Mouse (Mus musculus) MEL (cell line): ENCODE data around the gene Eno2. TPM values are rescaled to one million over a fixed set of nuclear protein-coding genes. Genes with fewer than 3 reads are reported as not detected.

Experiments used
- DNase-seq: peaks from one replicate; pipeline ENCODE4 v3.0.0; 2011; ENCODE audit warnings: low read depth, low spot score
- H3K27ac ChIP-seq: 2 replicates; pipeline ENCODE4 v1.5.1; 2012; ENCODE audit warnings: low read depth, mild to moderate bottlenecking, control low read depth, low read length, moderate library complexity; ENCODE audit not compliant: control insufficient read depth
- H3K27me3 ChIP-seq, 2 experiments: fragments of 150-350 bp in 1 of 2; sonication (generic) in 1 of 2; 2 replicates each; pipeline ENCODE4 v1.6.1; 2012; ENCODE audit warnings: low read length in 2 of 2, mild to moderate bottlenecking in 2 of 2, improper control_type of control experiment in 1 of 2, moderate library complexity in 1 of 2; ENCODE audit not compliant: insufficient read depth in 2 of 2, control insufficient read depth in 1 of 2
- H3K36me3 ChIP-seq, 2 experiments: 2 replicates each; pipeline ENCODE4 v1.6.1; 2012 to 2014; ENCODE audit warnings: low read length in 2 of 2, improper control_type of control experiment in 1 of 2, inconsistent platforms in 1 of 2, mild to moderate bottlenecking in 1 of 2; ENCODE audit not compliant: insufficient read depth in 2 of 2, control insufficient read depth in 1 of 2
- H3K4me1 ChIP-seq, 2 experiments: fragments of 150-350 bp in 1 of 2; sonication (generic) in 1 of 2; 2 replicates each; pipeline ENCODE4 v1.6.1; 2012; ENCODE audit warnings: low read length in 2 of 2, improper control_type of control experiment in 1 of 2, mild to moderate bottlenecking in 1 of 2; ENCODE audit not compliant: insufficient read depth in 2 of 2, control insufficient read depth in 1 of 2
- H3K4me3 ChIP-seq, 2 experiments: fragments of 150-350 bp in 1 of 2; sonication (generic) in 1 of 2; 2 replicates each; pipeline ENCODE4 v1.5.1; 2012; ENCODE audit warnings: low read depth in 2 of 2, low read length in 2 of 2, mild to moderate bottlenecking in 2 of 2, moderate library complexity in 2 of 2, control low read depth in 1 of 2, improper control_type of control experiment in 1 of 2; ENCODE audit not compliant: control insufficient read depth in 1 of 2, insufficient read depth in 1 of 2
- H3K79me2 ChIP-seq: 2 replicates; pipeline ENCODE4 v1.6.1; 2012; ENCODE audit warnings: mild to moderate bottlenecking, low read length, moderate library complexity; ENCODE audit not compliant: control insufficient read depth, poor library complexity, insufficient read depth
- H3K9ac ChIP-seq: 2 replicates; pipeline ENCODE4 v1.6.1; 2012; ENCODE audit warnings: low read depth, mild to moderate bottlenecking, control low read depth, low read length, moderate library complexity; ENCODE audit not compliant: control insufficient read depth, poor library complexity, severe bottlenecking
- H3K9me3 ChIP-seq: fragments of 150-350 bp; sonication (generic); replicated peaks from 2 replicates; pipeline ENCODE4 v1.6.1; 2012; ENCODE audit warnings: mild to moderate bottlenecking, low read length, improper control_type of control experiment, moderate library complexity; ENCODE audit not compliant: insufficient read depth
- CHD2 ChIP-seq: IDR thresholded peaks from 2 replicates; pipeline ENCODE4 v1.6.1; 2011; ENCODE audit warnings: low read length, improper control_type of control experiment
- CTCF ChIP-seq, 3 experiments: IDR thresholded peaks in 2 of 3; conservative IDR thresholded peaks in 1 of 3; 2 replicates each; pipeline ENCODE4 v1.5.1; 2011 to 2012; ENCODE audit warnings: low read length in 3 of 3, low read depth in 2 of 3, mild to moderate bottlenecking in 2 of 3, improper control_type of control experiment in 1 of 3, inconsistent platforms in 1 of 3, mixed read lengths in 1 of 3, moderate library complexity in 1 of 3; ENCODE audit not compliant: control insufficient read depth in 1 of 3, insufficient read depth in 1 of 3, poor library complexity in 1 of 3, severe bottlenecking in 1 of 3
- ELF1 ChIP-seq: IDR thresholded peaks from 2 replicates; pipeline ENCODE4 v1.6.1; 2014; ENCODE audit warnings: low read depth, mild to moderate bottlenecking, inconsistent platforms, low read length, improper control_type of control experiment, moderate library complexity
- ETS1 ChIP-seq: IDR thresholded peaks from 2 replicates; pipeline ENCODE4 v1.6.1; 2012; ENCODE audit warnings: low read depth, mild to moderate bottlenecking, inconsistent platforms, low read length, improper control_type of control experiment, moderate library complexity
- HCFC1 ChIP-seq: IDR thresholded peaks from 2 replicates; pipeline ENCODE4 v1.6.1; 2012; ENCODE audit warnings: low read depth, mild to moderate bottlenecking, inconsistent platforms, low read length, improper control_type of control experiment, moderate library complexity
- KAT2A ChIP-seq: conservative IDR thresholded peaks from 2 replicates; pipeline ENCODE4 v1.6.1; 2012; ENCODE audit warnings: low read depth, low read length, improper control_type of control experiment, inconsistent platforms
- MAX ChIP-seq: IDR thresholded peaks from 2 replicates; pipeline ENCODE4 v1.6.1; 2011; ENCODE audit warnings: low read length, improper control_type of control experiment
- MEF2A ChIP-seq: IDR thresholded peaks from 2 replicates; pipeline ENCODE4 v1.6.1; 2014; ENCODE audit warnings: low read depth, mild to moderate bottlenecking, inconsistent platforms, low read length, improper control_type of control experiment; ENCODE audit not compliant: poor library complexity, insufficient replicate concordance, severe bottlenecking; ENCODE audit errors: extremely low read depth
- MXI1 ChIP-seq: IDR thresholded peaks from 2 replicates; pipeline ENCODE4 v1.6.1; 2011; ENCODE audit warnings: mild to moderate bottlenecking, low read depth, low read length, improper control_type of control experiment
- MYB ChIP-seq: IDR thresholded peaks from 2 replicates; pipeline ENCODE4 v1.6.1; 2011; ENCODE audit warnings: mild to moderate bottlenecking, low read depth, low read length, improper control_type of control experiment
- MYC ChIP-seq: IDR thresholded peaks from 2 replicates; pipeline ENCODE4 v1.6.1; 2011; ENCODE audit warnings: low read depth, mild to moderate bottlenecking, low read length, improper control_type of control experiment, moderate library complexity
- RAD21 ChIP-seq: IDR thresholded peaks from 2 replicates; pipeline ENCODE4 v1.6.1; 2011; ENCODE audit warnings: mild to moderate bottlenecking, low read depth, low read length, improper control_type of control experiment
- RCOR1 ChIP-seq: IDR thresholded peaks from 2 replicates; pipeline ENCODE4 v1.6.1; 2012; ENCODE audit warnings: low read depth, mild to moderate bottlenecking, inconsistent platforms, low read length, improper control_type of control experiment
- TAL1 ChIP-seq: IDR thresholded peaks from 2 replicates; pipeline ENCODE4 v1.6.1; 2012; ENCODE audit warnings: mild to moderate bottlenecking, inconsistent platforms, low read length, moderate library complexity, mixed read lengths
- TBP ChIP-seq: IDR thresholded peaks from 2 replicates; pipeline ENCODE4 v1.8.0; 2011; ENCODE audit warnings: low read depth, low read length, improper control_type of control experiment
- ZNF384 ChIP-seq: IDR thresholded peaks from 2 replicates; pipeline ENCODE4 v1.6.1; 2012; ENCODE audit warnings: low read depth, mild to moderate bottlenecking, inconsistent platforms, low read length, improper control_type of control experiment
- polyA plus RNA-seq, 2 experiments: library from polyadenylated mRNA; stranded (reverse) in 1 of 2; unstranded in 1 of 2; fragments of >175 nt in 1 of 2; fragments of >200 nt in 1 of 2; gene quantifications; 2 replicates each; pipeline versions ENCODE4 v1.2.1 to v1.2.4; 2012; ENCODE audit warnings: low replicate concordance in 2 of 2, low read depth in 1 of 2; ENCODE audit not compliant: insufficient read length in 2 of 2, insufficient read depth in 1 of 2, missing spikeins in 1 of 2
- total RNA-seq: library from RNA; depleted of rRNA; stranded (reverse); fragments of 300-350 nt; gene quantifications from 2 replicates; pipeline ENCODE4 v1.2.3, GENCODE M21; 2012

Gene Eno2
- total and polyA plus RNA-seq, 3 experiments, result 3.2 to 12.5 TPM; not detected in 1

DNA sequence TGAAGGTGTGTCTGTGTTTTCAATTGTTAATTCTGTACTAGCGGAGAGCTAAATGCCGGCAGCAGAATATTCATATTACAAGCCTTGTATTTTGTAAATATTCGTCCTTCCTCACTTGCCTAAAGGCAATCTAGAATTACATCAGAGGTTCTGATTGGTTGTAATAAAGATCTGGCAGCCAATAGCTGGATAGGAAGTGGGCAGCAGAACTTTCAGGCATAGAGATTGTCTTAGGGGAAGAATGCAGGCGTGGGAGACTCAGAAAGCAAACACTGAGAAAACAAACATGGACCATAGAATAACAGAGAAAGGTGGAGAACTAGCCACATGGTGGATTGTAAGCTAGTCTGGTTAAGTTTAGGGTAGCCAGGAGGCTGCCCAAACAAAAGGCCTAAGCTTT is 20.6 kb upstream of the Eno2 start:
- Histone ChIP-seq H3K27me3 (peaks cover 1 to 2% of the 10 kb centered on the region in 2 experiments; a peak in 3 of 4 replicates), H3K4me1 (peaks cover 5 to 9% of the 10 kb centered on the region in 2 experiments), H3K4me3 (peak overlapping the region; percentile 40 to 62), H3K27ac (peak overlapping the region; percentile 16; the same call in 1 of the 2 replicates), H3K36me3 (peaks cover 0 to 9% of the 10 kb centered on the region in 2 experiments; a peak in 2 of 4 replicates), H3K9ac (peak overlapping the region; percentile 47), H3K9me3 (no peaks in the 10 kb centered on the region), H3K79me2 (no peaks in the 10 kb centered on the region; the same call in 1 of the 2 replicates)
- peak; percentile 83 for DNase-seq
- TF ChIP-seq MXI1, result peak; percentile 46; the same call in 1 of the 2 replicates
- TF ChIP-seq ELF1, result peak; percentile 60
- TF ChIP-seq MYC, result no peak
- no peak for TF ChIP-seq MEF2A
- TF ChIP-seq CHD2, result no peak
- TF ChIP-seq ZNF384, result no peak
- no peak for TF ChIP-seq CTCF (IDR thresholded peaks at IDR 0.05 in 2 of 3, conservative IDR thresholded peaks at IDR 0.05 in 1 of 3; ENCODE audit: control insufficient read depth in 1 of 3, insufficient read depth in 1 of 3, low read depth in 2 of 3, low read length in 3 of 3, poor library complexity in 1 of 3, severe bottlenecking in 1 of 3)
- TF ChIP-seq ETS1, result no peak
- no peak for TF ChIP-seq RAD21
- peak; percentile 21; the same call in 1 of the 2 replicates for TF ChIP-seq HCFC1
- TF ChIP-seq RCOR1, result no peak
- TF ChIP-seq TAL1, result no peak
- TF ChIP-seq TBP, result 0 out of 2 replicates have a peak, but pooled peaks have one; percentile 21
- no peak for TF ChIP-seq KAT2A

GRCm38 (mm10) chr6:124789519-124789918 is 20.0 kb upstream of the Eno2 start:
- Histone ChIP-seq H3K9ac (peak overlapping the region; percentile 47), H3K4me1 (peaks cover 5 to 9% of the 10 kb centered on the region in 2 experiments), H3K79me2 (no peaks in the 10 kb centered on the region; the same call in 1 of the 2 replicates), H3K4me3 (peak overlapping the region; percentile 40 to 62), H3K36me3 (peaks cover 0 to 9% of the 10 kb centered on the region in 2 experiments; a peak in 2 of 4 replicates), H3K9me3 (no peaks in the 10 kb centered on the region), H3K27ac (peak overlapping the region; percentile 16; the same call in 1 of the 2 replicates), H3K27me3 (peaks cover 1 to 2% of the 10 kb centered on the region in 2 experiments; a peak in 2 of 4 replicates)
- DNase-seq, result peak; percentile 34
- TF ChIP-seq HCFC1, result 0 out of 2 replicates have a peak, but pooled peaks have one; percentile 3
- TF ChIP-seq MYB, result no peak
- peak; percentile 24; the same call in 1 of the 2 replicates for TF ChIP-seq MAX
- TF ChIP-seq ZNF384, result peak; percentile 67
